Mouse (Mus musculus) C2C12 (cell line): ENCODE measurements around the gene Nmd3.

Experiments
- CEBPB ChIP-seq: IDR thresholded peaks from one replicate; pipeline ENCODE4 v1.6.1; 2011; ENCODE audit warnings: low read depth, mild to moderate bottlenecking, control low read depth, moderate library complexity
- CTCF ChIP-seq: IDR thresholded peaks from one replicate; pipeline ENCODE4 v1.5.1; 2011; ENCODE audit not compliant: control insufficient read depth, insufficient read depth, insufficient read length

DNA sequence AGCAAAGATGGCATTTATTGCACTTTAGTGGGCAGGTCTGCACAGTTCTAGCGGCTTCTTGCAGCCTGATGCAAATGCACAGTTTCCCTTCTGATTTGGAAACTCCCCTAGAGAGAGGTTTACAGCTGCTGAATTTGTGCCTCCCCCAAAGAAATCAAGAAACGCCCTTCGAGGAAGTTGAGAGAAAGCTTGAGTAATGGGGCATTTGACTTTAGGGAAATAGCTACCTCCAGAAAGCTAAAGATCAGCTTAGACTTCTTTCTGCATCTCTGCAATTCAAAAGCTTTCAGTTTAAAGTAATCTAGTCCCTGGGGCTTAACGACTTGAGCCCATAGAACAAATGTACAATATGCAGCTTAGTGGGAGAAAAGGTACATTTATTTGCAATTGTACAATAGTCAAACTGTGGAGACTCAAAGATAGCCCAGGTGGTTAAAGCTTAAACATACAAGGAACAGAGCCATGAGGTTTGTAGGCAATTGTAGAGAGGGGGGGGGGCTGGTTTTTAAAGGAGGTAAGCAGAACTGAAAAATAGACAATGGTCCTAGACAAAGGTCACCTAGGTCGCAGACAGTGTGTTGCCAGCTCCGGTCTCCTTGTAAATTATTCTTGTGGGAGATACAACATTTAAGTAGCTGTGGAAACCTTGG is 21.8 kb upstream of the Nmd3 start:
- TF ChIP-seq CTCF (no peak), CEBPB (no peak)
